Comparison of ENCODE assay signal across 24 mouse cellular contexts in genomic region chr11:116683777-116684176, GRCm38 (mm10). TPM values are rescaled to one million over a fixed set of nuclear protein-coding genes. Genes with fewer than 3 reads are reported as not detected.
A peak's percentile ranks its signal among the peaks of the same experiment; 100 is the strongest.
DNase-seq lines count a peak whose midpoint lies in the region; ATAC-seq and TF ChIP-seq lines count a peak whose summit lies in the region.
"Had no signal": no experiment of that assay in that cellular context is flagged by ENCODE, and none has a peak within 500 bp of the region (broad histone marks: within the 10 kb centered on the region; RNA-seq: fewer than 3 reads in every experiment).

No protein-coding gene starts in this region.

- H3K27me3 ChIP-seq in kidney, embryonic 14.5 days (ENCODE audit: control insufficient read depth, insufficient read depth, low read length): no peaks in the 10 kb centered on the region
- H3K27me3 ChIP-seq in lung, postnatal 0 days (replicated peaks; ENCODE audit: insufficient read depth, low read length): no peaks in the 10 kb centered on the region
- H3K27me3 ChIP-seq: CH12.LX; embryonic facial prominence, embryonic 13.5 days; forebrain, embryonic 12.5 days; heart, embryonic 15.5 days; Patski had no signal

- 84% methylated on average over 4 of the region's 4 CpGs for WGBS in kidney, embryonic 14.5 days
- WGBS in lung, postnatal 0 days: 57% methylated on average over 4 of the region's 4 CpGs

- H3K4me2 ChIP-seq in kidney, embryonic 14.5 days (replicated peaks; ENCODE audit: low read depth, low read length): no peak overlapping the region
- no peak overlapping the region for H3K4me2 ChIP-seq in lung, postnatal 0 days (replicated peaks; ENCODE audit: low read depth, low read length)
- H3K4me2 ChIP-seq: embryonic facial prominence, embryonic 13.5 days; forebrain, embryonic 12.5 days; heart, embryonic 11.5 days; heart, embryonic 15.5 days; hindbrain, embryonic 14.5 days had no signal

- ATAC-seq in kidney, embryonic 14.5 days (ENCODE audit: low FRiP score, low TSS enrichment): no peak
- ATAC-seq in lung, postnatal 0 days: peak; percentile 34; the same call in 1 of the 2 replicates
- ATAC-seq: activated CD4-positive, CD25-positive, alpha-beta regulatory T cell, adult 4 months; forebrain, embryonic 16.5 days; Patski had no signal

- TF ChIP-seq CTCF in lung, postnatal 0 days (IDR thresholded peaks at IDR 0.05): no peak

- peaks cover 20% of the 10 kb centered on the region; the same call in 1 of the 2 replicates for H3K36me3 ChIP-seq in kidney, embryonic 14.5 days (ENCODE audit: control insufficient read depth, insufficient read depth, low read length)
- H3K36me3 ChIP-seq in lung, postnatal 0 days (ENCODE audit: insufficient read depth, low read length): no peaks in the 10 kb centered on the region

- no peak overlapping the region for H3K27ac ChIP-seq in kidney, embryonic 14.5 days (ENCODE audit: low read depth, low read length)
- H3K27ac ChIP-seq in lung, postnatal 0 days (ENCODE audit: low read length): no peak overlapping the region
- H3K27ac ChIP-seq: embryonic facial prominence, embryonic 13.5 days; forebrain, embryonic 12.5 days; heart, adult 2 months; heart, embryonic 15.5 days; hindbrain, embryonic 10.5 days; hindbrain, embryonic 14.5 days had no signal

- no peak for TF ChIP-seq EP300 in lung, postnatal 0 days (IDR thresholded peaks at IDR 0.05)

- H3K9ac ChIP-seq in kidney, embryonic 14.5 days (ENCODE audit: low read depth, low read length): no peak overlapping the region
- H3K9ac ChIP-seq in lung, postnatal 0 days (replicated peaks; ENCODE audit: low read depth): no peak overlapping the region
- H3K9ac ChIP-seq: embryonic facial prominence, embryonic 13.5 days; forebrain, embryonic 12.5 days; heart, embryonic 15.5 days; hindbrain, embryonic 14.5 days had no signal

- peak; percentile 85 for DNase-seq in kidney, adult 11 months
- no peak for DNase-seq in lung, postnatal 0 days (ENCODE audit: low spot score)
- DNase-seq in lung, postnatal 10 days: no peak
- peak; percentile 58 to 86 for DNase-seq in kidney, postnatal 25 days
- DNase-seq in yolk sac, embryonic 10.5 days (ENCODE audit: low spot score): peak; percentile 60
- DNase-seq in cerebellum, postnatal 14 days: no peak
- no peak for DNase-seq in thymus, postnatal 4 days
- DNase-seq: adrenal gland, postnatal 10 days; cerebellum, adult 11 months; cerebellum, adult 8-10 months; cerebellum, postnatal 25 days; gastrocnemius, postnatal 10 days; heart, adult 2 months had no signal

- H3K4me1 ChIP-seq in kidney, embryonic 14.5 days (ENCODE audit: control insufficient read depth, insufficient read depth, low read length): peaks cover 15% of the 10 kb centered on the region; the same call in 1 of the 2 replicates
- no peaks in the 10 kb centered on the region for H3K4me1 ChIP-seq in lung, postnatal 0 days (ENCODE audit: insufficient read depth, low read depth, low read length)
- H3K4me1 ChIP-seq: forebrain, embryonic 12.5 days; heart, embryonic 15.5 days had no signal

- no peak overlapping the region for H3K4me3 ChIP-seq in kidney, embryonic 14.5 days (ENCODE audit: low read length)
- H3K4me3 ChIP-seq in lung, postnatal 0 days (ENCODE audit: low read depth, low read length): no peak overlapping the region
- H3K4me3 ChIP-seq: embryonic facial prominence, embryonic 13.5 days; forebrain, embryonic 12.5 days; heart, adult 2 months; heart, embryonic 15.5 days; hindbrain, embryonic 10.5 days had no signal

- no peaks in the 10 kb centered on the region for H3K9me3 ChIP-seq in kidney, embryonic 14.5 days (ENCODE audit: control insufficient read depth, low read length)
- no peaks in the 10 kb centered on the region for H3K9me3 ChIP-seq in lung, postnatal 0 days (ENCODE audit: low read length)
- H3K9me3 ChIP-seq: embryonic facial prominence, embryonic 13.5 days; forebrain, embryonic 12.5 days; heart, embryonic 15.5 days; hindbrain, embryonic 10.5 days had no signal

RNA-seq across cellular contexts. Expression of gene Cygb, which starts 29.7 kb away (rescaled TPM):
- 11.0 and 11.3 TPM in 2 replicates for polyA plus RNA-seq in kidney, embryonic 14.5 days (2014; fragmentation: Nextera tagmentation; extraction: Ambion mirVana)
- 27.3 and 32.0 TPM in 2 replicates for polyA plus RNA-seq in lung, postnatal 0 days (2015; fragmentation: Nextera tagmentation; extraction: Ambion mirVana)
- polyA plus RNA-seq: activated CD4-positive, CD25-positive, alpha-beta regulatory T cell, adult 4 months had no signal

RNA-seq across cellular contexts. Expression of gene Prcd, which starts 30.4 kb away (rescaled TPM):
- polyA plus RNA-seq in kidney, embryonic 14.5 days (2014; fragmentation: Nextera tagmentation; extraction: Ambion mirVana): 1.1 and 1.4 TPM in 2 replicates
- 10.9 and 16.4 TPM in 2 replicates for polyA plus RNA-seq in lung, postnatal 0 days (2015; fragmentation: Nextera tagmentation; extraction: Ambion mirVana)
- polyA plus RNA-seq: activated CD4-positive, CD25-positive, alpha-beta regulatory T cell, adult 4 months had no signal

RNA-seq across cellular contexts. Expression of gene Rhbdf2, which starts 57.0 kb away (rescaled TPM):
- 5.4 and 7.2 TPM in 2 replicates for polyA plus RNA-seq in kidney, embryonic 14.5 days (2014; fragmentation: Nextera tagmentation; extraction: Ambion mirVana)
- 23.5 and 27.9 TPM in 2 replicates for polyA plus RNA-seq in lung, postnatal 0 days (2015; fragmentation: Nextera tagmentation; extraction: Ambion mirVana)

Comparison
In these comparisons a context has a peak if more than half of its experiments do, and no peak if none do; other contexts are left out.
1. DNase-seq: peak in kidney, adult 11 months (single experiment), kidney, postnatal 25 days (2 of 2) and yolk sac, embryonic 10.5 days (single experiment); none in lung, postnatal 0 days (single experiment), lung, postnatal 10 days (single experiment), cerebellum, postnatal 14 days (0 of 2) and thymus, postnatal 4 days (single experiment).